Mouse (Mus musculus) layer of hippocampus, adult 8-10 months (tissue): ENCODE measurements around the gene Hsd17b1. TPM values are rescaled to one million over a fixed set of nuclear protein-coding genes. Genes with fewer than 3 reads are reported as not detected.

Experiments
- DNase-seq, 2 experiments: peaks; one replicate each; pipeline ENCODE4 v3.0.0; 2022; ENCODE audit warnings: low spot score in 2 of 2
- total RNA-seq, 4 experiments: library from RNA; stranded (reverse); gene quantifications; 2 replicates each; pipeline ENCODE4 v1.2.4; 2022

The Hsd17b1 gene
- total RNA-seq, 4 experiments from 2014 or later, result 0.83 to 1.4 (median 1.2) TPM

GRCm38 (mm10) chr11:101060126-101060525, 18.1 kb upstream of the Hsd17b1 start:
- DNase-seq, result peak in 1 of 2 experiments; percentile 68

GRCm38 (mm10) chr11:101061049-101061448, 17.2 kb upstream of the Hsd17b1 start:
- no peak for DNase-seq

- DNase-seq, result no peak
Observed at GRCm38 (mm10) chr11:101062165-101062884, 15.9 kb upstream of the Hsd17b1 start.

GRCm38 (mm10) chr11:101062971-101063675, 15.1 kb upstream of the Hsd17b1 start:
- no peak for DNase-seq

GRCm38 (mm10) chr11:101063676-101064327, 14.4 kb upstream of the Hsd17b1 start:
- peak in 1 of 2 experiments; percentile 69 for DNase-seq

GRCm38 (mm10) chr11:101064462-101064861, 13.7 kb upstream of the Hsd17b1 start:
- no peak for DNase-seq

GRCm38 (mm10) chr11:101065002-101065401, 13.2 kb upstream of the Hsd17b1 start:
- no peak for DNase-seq

- DNase-seq, result peak; percentile 66 to 85
Observed at GRCm38 (mm10) chr11:101066549-101067412, 11.4 kb upstream of the Hsd17b1 start.

- DNase-seq, result peak; percentile 91 to 93
Observed at GRCm38 (mm10) chr11:101069391-101070188, 8.6 kb upstream of the Hsd17b1 start, which contains the start of gene Naglu. TSS of gene Naglu (plus strand) at chr11:101070012.

- no peak for DNase-seq
Observed at GRCm38 (mm10) chr11:101070189-101070527, 8.1 kb upstream of the Hsd17b1 start.

GRCm38 (mm10) chr11:101070987-101071386, 7.2 kb upstream of the Hsd17b1 start:
- no peak for DNase-seq

GRCm38 (mm10) chr11:101071810-101072428, 6.3 kb upstream of the Hsd17b1 start:
- no peak for DNase-seq

GRCm38 (mm10) chr11:101079746-101080145, 1.5 kb downstream of the Hsd17b1 start:
- no peak for DNase-seq

- no peak for DNase-seq
Observed at GRCm38 (mm10) chr11:101080421-101080820, 2.2 kb downstream of the Hsd17b1 start.

- DNase-seq, result no peak
Observed at GRCm38 (mm10) chr11:101081659-101082058, 3.4 kb downstream of the Hsd17b1 start.

GRCm38 (mm10) chr11:101082208-101083082, 4.2 kb downstream of the Hsd17b1 start, which contains the start of gene Coasy:
TSS of gene Coasy (plus strand) at chr11:101082565.
- DNase-seq, result peak; percentile 87

GRCm38 (mm10) chr11:101083083-101083697, 5.0 kb downstream of the Hsd17b1 start:
- no peak for DNase-seq

GRCm38 (mm10) chr11:101084246-101084645, 6.0 kb downstream of the Hsd17b1 start:
- DNase-seq, result no peak
